Mouse (Mus musculus) heart, embryonic 14.5 days (tissue): ENCODE results near the gene Vps45. TPM values are rescaled to one million over a fixed set of nuclear protein-coding genes. Genes with fewer than 3 reads are reported as not detected.

Experiments used
- ATAC-seq: fragments of 200-750 bp; cut with Nextera tagmentation; 2 replicates; pipeline ENCODE4 v1.8.0; 2017; ENCODE audit warnings: low read depth, moderate TSS enrichment; ENCODE audit not compliant: insufficient number of reproducible peaks, insufficient read depth, low FRiP score
- H3K27ac ChIP-seq, 2 experiments: fragments of 200-500 bp in 1 of 2; fragments of 300-500 bp in 1 of 2; sonication (generic) in 1 of 2; replicated peaks in 1 of 2; 2 replicates each; pipeline ENCODE4 v1.5.1; 2012 to 2014; ENCODE audit warnings: low read depth in 2 of 2, low read length in 2 of 2, control low read depth in 1 of 2, mild to moderate bottlenecking in 1 of 2, mixed read lengths in 1 of 2; ENCODE audit not compliant: control insufficient read depth in 1 of 2, insufficient read depth in 1 of 2
- H3K27me3 ChIP-seq: fragments of 300-500 bp; sonication (generic); 2 replicates; pipeline ENCODE4 v1.6.1; 2014; ENCODE audit warnings: mild to moderate bottlenecking, low read length, control low read depth; ENCODE audit not compliant: control insufficient read depth, insufficient read depth
- H3K36me3 ChIP-seq: fragments of 300-500 bp; sonication (generic); 2 replicates; pipeline ENCODE4 v1.6.1; 2014; ENCODE audit warnings: mild to moderate bottlenecking, control low read depth, low read length, mixed read lengths; ENCODE audit not compliant: control insufficient read depth, insufficient read depth
- H3K4me1 ChIP-seq, 2 experiments: fragments of 200-500 bp in 1 of 2; fragments of 300-500 bp in 1 of 2; sonication (generic) in 1 of 2; 2 replicates each; pipeline ENCODE4 v1.6.1; 2012 to 2014; ENCODE audit warnings: low read length in 2 of 2, control low read depth in 1 of 2, mixed read lengths in 1 of 2; ENCODE audit not compliant: control insufficient read depth in 2 of 2, insufficient read depth in 2 of 2
- H3K4me2 ChIP-seq: fragments of 300-500 bp; sonication (generic); 2 replicates; pipeline ENCODE4 v1.6.1; 2014; ENCODE audit warnings: mild to moderate bottlenecking, low read length
- H3K4me3 ChIP-seq, 2 experiments: fragments of 200-500 bp in 1 of 2; fragments of 300-500 bp in 1 of 2; sonication (generic) in 1 of 2; 2 replicates each; pipeline ENCODE4 v1.5.1; 2012 to 2014; ENCODE audit warnings: low read length in 2 of 2, mild to moderate bottlenecking in 2 of 2, control low read depth in 1 of 2, low read depth in 1 of 2, moderate library complexity in 1 of 2; ENCODE audit not compliant: control insufficient read depth in 1 of 2, insufficient read depth in 1 of 2
- H3K9ac ChIP-seq: fragments of 300-500 bp; sonication (generic); 2 replicates; pipeline ENCODE4 v1.6.1; 2014; ENCODE audit warnings: mild to moderate bottlenecking, low read length
- H3K9me3 ChIP-seq: fragments of 300-500 bp; sonication (generic); 2 replicates; pipeline ENCODE4 v1.6.1; 2016; ENCODE audit warnings: low read length, control low read depth; ENCODE audit not compliant: control insufficient read depth
- whole genome bisulfite sequencing: fragments of 180-500 bp; shearing (Covaris S2); extraction: QIAGEN DNeasy Blood & Tissue Kit; methylation state at CpG from one replicate; pipeline ENCODE4 v1.1.7; 2014; 5-methylcytosine and 5-hydroxymethylcytosine counted together
- polyA plus RNA-seq: library from polyadenylated mRNA; unstranded; fragments of >200 nt; fragmentation: Nextera tagmentation; extraction: Ambion mirVana; gene quantifications from 2 replicates; pipeline ENCODE4 v1.2.1, GENCODE M21; 2014

Gene Vps45
- polyA plus RNA-seq, 1 experiment from 2014 or later, result 22.8 TPM

DNA sequence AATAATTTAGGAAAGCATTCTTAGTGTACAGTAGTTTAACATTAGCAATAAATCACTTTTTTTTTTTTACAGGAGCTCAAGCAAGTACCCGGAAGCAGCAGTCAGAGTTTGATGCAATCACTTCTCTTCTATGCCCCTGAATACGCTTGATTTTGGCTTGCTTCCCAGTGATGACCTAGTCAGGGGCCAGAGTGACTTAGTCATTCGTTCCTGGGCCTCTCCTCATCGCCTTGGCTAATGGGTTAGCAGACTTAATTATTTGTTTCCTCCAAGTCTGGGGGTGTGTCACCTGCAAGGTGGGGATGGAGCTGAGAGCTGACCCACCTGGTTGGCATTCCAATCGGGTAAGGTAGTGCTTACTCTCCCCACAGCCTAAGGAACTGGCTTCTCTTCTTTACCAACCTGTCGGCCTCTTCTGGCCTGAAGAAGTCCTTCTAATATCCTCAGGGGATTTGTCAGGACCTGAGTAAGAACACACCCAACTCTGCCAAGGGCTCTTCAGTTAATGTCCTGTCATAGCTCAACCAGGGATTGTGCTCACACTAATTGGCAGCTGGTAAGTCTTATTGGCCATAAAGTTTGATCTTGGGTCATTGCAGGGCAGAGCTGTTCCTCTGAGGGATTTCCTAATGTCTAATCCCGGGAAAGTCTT lies 40.5 kb upstream of the Vps45 start:
- Histone ChIP-seq H3K27ac (no peak overlapping the region), H3K27me3 (no peaks in the 10 kb centered on the region), H3K4me3 (no peak overlapping the region), H3K4me2 (no peak overlapping the region), H3K9ac (no peak overlapping the region), H3K4me1 (peaks cover 12 to 22% of the 10 kb centered on the region in 2 experiments), H3K36me3 (no peaks in the 10 kb centered on the region), H3K9me3 (no peaks in the 10 kb centered on the region)
- no peak for ATAC-seq
- WGBS, result 29% methylated on average over 7 of the region's 7 CpGs

DNA sequence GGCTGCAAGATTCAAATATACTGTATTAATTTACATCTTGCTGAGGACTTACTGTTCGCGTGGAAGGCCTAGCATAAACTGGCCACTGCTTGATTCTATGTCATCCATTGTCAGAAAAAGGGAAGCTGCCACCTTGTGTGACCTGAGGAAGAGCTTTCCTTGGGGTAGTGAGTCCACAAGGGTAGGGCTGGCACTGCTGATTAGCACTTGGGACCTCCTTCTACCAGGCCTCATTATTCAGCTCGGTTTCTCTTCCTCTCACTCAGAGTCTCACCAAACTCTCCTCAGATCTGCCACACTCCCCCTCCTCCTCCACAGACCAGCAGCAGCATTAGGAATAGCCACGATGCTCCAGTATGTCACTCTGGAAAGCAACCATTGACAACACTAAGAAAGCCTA lies 39.9 kb upstream of the Vps45 start:
- H3K9ac ChIP-seq, result no peak overlapping the region
- no peaks in the 10 kb centered on the region for H3K27me3 ChIP-seq
- H3K27ac ChIP-seq, result no peak overlapping the region
- H3K36me3 ChIP-seq, result no peaks in the 10 kb centered on the region
- H3K9me3 ChIP-seq, result no peaks in the 10 kb centered on the region
- no peak overlapping the region for H3K4me3 ChIP-seq
- WGBS, result 60% methylated on average over 4 of the region's 4 CpGs
- H3K4me1 ChIP-seq, result peaks cover 17 to 26% of the 10 kb centered on the region in 2 experiments
- H3K4me2 ChIP-seq, result no peak overlapping the region
- no peak for ATAC-seq

DNA sequence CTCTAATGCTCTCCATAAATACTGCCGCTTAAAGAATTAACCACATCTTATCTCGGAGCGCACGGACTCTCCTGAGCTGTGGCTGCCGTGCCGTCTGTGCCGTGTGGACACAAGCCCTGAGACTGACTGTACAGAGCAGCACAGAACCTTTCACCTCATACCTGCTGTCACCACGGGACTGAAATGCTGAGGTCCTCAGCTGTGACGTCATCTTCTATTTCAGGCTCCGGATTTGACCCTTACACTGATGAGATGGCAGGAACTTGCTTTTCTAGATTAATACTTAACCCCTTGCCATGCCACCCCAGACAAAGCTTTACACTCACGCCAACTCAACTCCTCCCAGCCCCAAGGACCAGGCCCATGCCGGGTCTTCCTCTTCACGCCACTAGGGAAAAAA lies 35.9 kb upstream of the Vps45 start:
- Histone ChIP-seq H3K4me2 (peak overlapping the region; percentile 61), H3K27me3 (no peaks in the 10 kb centered on the region), H3K4me3 (peak overlapping the region; percentile 22 to 24), H3K9me3 (no peaks in the 10 kb centered on the region), H3K4me1 (peaks cover 13 to 21% of the 10 kb centered on the region in 2 experiments; a peak in 3 of 4 replicates), H3K27ac (peak overlapping the region; percentile 36 to 46; a peak in 2 of 4 replicates), H3K9ac (peak overlapping the region; percentile 64), H3K36me3 (no peaks in the 10 kb centered on the region)
- ATAC-seq, result peak; percentile 74
- 15% methylated on average over 13 of the region's 13 CpGs for WGBS

DNA sequence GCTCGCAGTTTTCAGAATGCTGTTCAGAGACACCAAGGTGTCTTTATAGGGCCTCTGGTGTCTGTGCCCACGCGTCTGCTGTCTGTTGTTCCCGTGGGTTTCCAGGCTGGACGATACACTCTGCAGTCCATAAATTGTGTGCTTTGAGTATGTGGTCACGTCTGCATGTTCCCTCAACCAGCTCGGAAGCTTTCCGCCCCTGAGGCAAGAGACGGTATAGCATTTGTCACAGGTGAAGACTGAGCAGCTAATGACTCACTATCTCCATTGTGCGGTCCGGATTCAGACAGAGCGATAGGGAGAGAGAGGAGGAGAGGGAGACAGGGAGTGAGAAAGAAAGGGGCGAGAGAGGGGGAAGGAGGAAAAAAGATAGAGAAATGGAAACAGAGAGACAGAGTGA lies 35.2 kb upstream of the Vps45 start:
- peak; percentile 70; the same call in 1 of the 2 replicates for ATAC-seq
- Histone ChIP-seq H3K4me2 (peak overlapping the region; percentile 61), H3K9ac (peak overlapping the region; percentile 64; the same call in 1 of the 2 replicates), H3K4me3 (peak overlapping the region in 1 of 2 experiments; percentile 22; a peak in 1 of 4 replicates), H3K4me1 (peaks cover 10 to 17% of the 10 kb centered on the region in 2 experiments; a peak in 3 of 4 replicates), H3K27ac (peak overlapping the region in 1 of 2 experiments; percentile 46; a peak in 1 of 4 replicates), H3K36me3 (no peaks in the 10 kb centered on the region), H3K27me3 (no peaks in the 10 kb centered on the region), H3K9me3 (no peaks in the 10 kb centered on the region)
- WGBS, result 36% methylated on average over 13 of the region's 13 CpGs

DNA sequence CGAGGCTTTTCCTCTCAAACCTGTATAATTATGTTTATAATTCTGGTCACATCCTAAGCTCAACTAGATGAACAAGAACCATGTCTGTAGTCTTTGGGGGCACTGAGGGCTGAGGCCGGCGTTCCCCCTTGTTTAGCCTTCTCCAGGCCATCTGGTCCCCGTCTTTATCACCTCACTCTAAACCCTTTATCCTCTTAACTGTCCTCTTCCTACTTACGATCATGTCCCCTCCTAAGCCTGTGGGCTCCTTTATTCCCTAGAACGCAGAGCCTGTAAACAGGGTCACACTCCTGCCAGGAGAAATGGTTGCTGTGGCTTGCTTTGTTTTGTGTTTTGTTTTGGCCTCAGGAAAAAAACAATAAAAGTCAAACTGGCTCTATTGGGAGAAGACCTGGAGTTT lies 33.7 kb upstream of the Vps45 start:
- peaks cover 10 to 14% of the 10 kb centered on the region in 2 experiments; a peak in 3 of 4 replicates for H3K4me1 ChIP-seq
- no peaks in the 10 kb centered on the region for H3K9me3 ChIP-seq
- no peak overlapping the region for H3K4me2 ChIP-seq
- no peak overlapping the region for H3K27ac ChIP-seq
- WGBS, result 60% methylated on average over 6 of the region's 6 CpGs
- no peaks in the 10 kb centered on the region for H3K36me3 ChIP-seq
- no peak overlapping the region for H3K9ac ChIP-seq
- H3K27me3 ChIP-seq, result no peaks in the 10 kb centered on the region
- H3K4me3 ChIP-seq, result no peak overlapping the region
- ATAC-seq, result no peak

DNA sequence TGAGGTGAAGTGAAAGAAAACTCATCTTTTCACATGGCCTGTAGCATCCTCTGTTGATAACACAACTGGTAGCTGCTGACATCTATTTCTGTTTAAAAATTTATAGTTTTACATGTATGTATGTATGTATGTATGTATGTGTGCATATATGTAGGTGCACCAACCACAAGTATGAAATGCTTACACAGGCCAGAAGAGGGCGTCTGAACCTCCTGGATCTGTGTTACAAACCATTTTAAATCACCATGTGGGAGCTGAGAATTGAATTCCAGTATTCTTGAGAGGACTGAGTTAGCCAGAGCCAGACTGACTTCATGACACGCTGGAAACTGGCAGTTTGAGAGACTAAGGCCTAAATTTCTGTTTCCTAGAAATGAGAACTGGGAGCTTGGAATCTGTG lies 32.9 kb upstream of the Vps45 start:
- Histone ChIP-seq H3K4me2 (no peak overlapping the region), H3K9me3 (no peaks in the 10 kb centered on the region), H3K27me3 (no peaks in the 10 kb centered on the region), H3K4me3 (no peak overlapping the region), H3K36me3 (no peaks in the 10 kb centered on the region), H3K9ac (no peak overlapping the region), H3K4me1 (peaks cover 10 to 14% of the 10 kb centered on the region in 2 experiments; a peak in 3 of 4 replicates), H3K27ac (no peak overlapping the region)
- ATAC-seq, result no peak
- 59% methylated on average over 2 of the region's 2 CpGs for WGBS

DNA sequence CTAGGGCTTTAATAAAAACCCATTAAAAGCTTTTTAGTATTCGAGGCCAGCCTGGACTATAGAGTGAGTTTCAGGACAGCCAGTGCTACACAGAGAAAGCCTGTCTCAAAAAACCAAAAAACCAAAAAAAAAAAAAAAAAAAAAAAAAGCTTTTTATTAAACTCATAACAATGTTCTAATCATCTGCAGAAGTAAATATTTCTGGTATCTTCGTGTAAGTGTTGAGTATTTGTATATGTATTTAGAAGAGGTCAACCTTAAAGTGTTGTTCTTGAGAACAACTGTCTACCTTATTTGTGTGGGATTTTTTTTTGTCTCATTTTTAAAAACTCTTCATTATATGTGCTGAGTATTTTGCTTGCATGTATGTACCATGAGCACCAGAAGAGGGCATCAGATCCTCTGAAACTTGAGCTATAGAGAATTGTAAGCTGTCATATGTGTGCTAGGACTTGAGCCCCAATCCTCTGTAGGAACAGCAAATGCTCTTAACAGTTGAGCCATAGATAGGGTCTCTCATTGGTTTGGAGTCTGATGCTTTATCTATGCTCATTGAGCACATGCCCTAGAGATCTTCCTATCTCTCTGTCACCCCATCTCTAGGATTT lies 31.7 kb upstream of the Vps45 start:
- Histone ChIP-seq H3K9ac (no peak overlapping the region), H3K4me1 (peaks cover 10 to 14% of the 10 kb centered on the region in 2 experiments; a peak in 3 of 4 replicates), H3K27ac (no peak overlapping the region), H3K36me3 (no peaks in the 10 kb centered on the region), H3K4me3 (no peak overlapping the region), H3K4me2 (no peak overlapping the region), H3K27me3 (no peaks in the 10 kb centered on the region), H3K9me3 (no peaks in the 10 kb centered on the region)
- WGBS, result 42% methylated on average over 2 of the region's 2 CpGs
- no peak for ATAC-seq
